In genomic region chr11:6417490-6417889, GRCm38 (mm10) we compare ENCODE assay signal across 9 mouse cellular contexts. TPM values are rescaled to one million over a fixed set of nuclear protein-coding genes. Genes with fewer than 3 reads are reported as not detected.
A peak's percentile ranks its signal among the peaks of the same experiment; 100 is the strongest.
DNase-seq lines count a peak whose midpoint lies in the region; ATAC-seq and TF ChIP-seq lines count a peak whose summit lies in the region.
"Had no signal": no experiment of that assay in that cellular context is flagged by ENCODE, and none has a peak within 500 bp of the region (broad histone marks: within the 10 kb centered on the region; RNA-seq: fewer than 3 reads in every experiment).

No protein-coding gene starts in this region.

- TF ChIP-seq CTCF in stomach, postnatal 0 days (IDR thresholded peaks at IDR 0.05; ENCODE audit: low read depth), result no peak

- ATAC-seq in megakaryocyte, adult 5-6 weeks (ENCODE audit: poor library complexity, severe bottlenecking), result no peak
- no peak for ATAC-seq in forebrain, embryonic 14.5 days
- ATAC-seq in liver, embryonic 11.5 days (replicated peaks; ENCODE audit: low FRiP score), result no peak
- no peak for ATAC-seq in stomach, postnatal 0 days (ENCODE audit: low FRiP score, low TSS enrichment)

- TF ChIP-seq EP300 in stomach, postnatal 0 days (optimal IDR thresholded peaks at IDR 0.05), result no peak

- peaks cover 43% of the 10 kb centered on the region for H3K36me3 ChIP-seq in megakaryocyte, embryonic 14.5 days (replicated peaks; ENCODE audit: low read length)
- peaks cover 39% of the 10 kb centered on the region for H3K36me3 ChIP-seq in forebrain, embryonic 14.5 days (ENCODE audit: control insufficient read depth, insufficient read depth, low read length)
- peaks cover 28% of the 10 kb centered on the region for H3K36me3 ChIP-seq in liver, embryonic 11.5 days (ENCODE audit: control insufficient read depth, insufficient read depth, low read length)
- H3K36me3 ChIP-seq in stomach, postnatal 0 days (ENCODE audit: control insufficient read depth, insufficient read depth, low read length), result peaks cover 18% of the 10 kb centered on the region

- no peak for DNase-seq in forebrain, embryonic 14.5 days (ENCODE audit: low spot score)
- no peak for DNase-seq in liver, embryonic 11.5 days (ENCODE audit: low spot score)
- no peak for DNase-seq in stomach, postnatal 0 days (ENCODE audit: low spot score)
- no peak for DNase-seq in embryo, embryonic 10 days (ENCODE audit: low spot score)
- DNase-seq in spleen, adult 18-20 months, result no peak
- DNase-seq: gastrocnemius, postnatal 14 days; thymus, adult 18-20 months had no signal

- H3K4me2 ChIP-seq in forebrain, embryonic 14.5 days (ENCODE audit: low read length), result peak overlapping the region; percentile 66
- H3K4me2 ChIP-seq in liver, embryonic 11.5 days, result peak overlapping the region; percentile 97
- peak overlapping the region; percentile 74 for H3K4me2 ChIP-seq in stomach, postnatal 0 days (replicated peaks; ENCODE audit: low read depth)

- peak overlapping the region; percentile 0; the same call in 1 of the 2 replicates for H3K9ac ChIP-seq in forebrain, embryonic 14.5 days (ENCODE audit: low read length)
- H3K9ac ChIP-seq in liver, embryonic 11.5 days (ENCODE audit: low read depth, low read length), result peak overlapping the region; percentile 99
- H3K9ac ChIP-seq in stomach, postnatal 0 days (ENCODE audit: low read length), result no peak overlapping the region

- no peaks in the 10 kb centered on the region for H3K27me3 ChIP-seq in megakaryocyte, embryonic 14.5 days (replicated peaks)
- H3K27me3 ChIP-seq in forebrain, embryonic 14.5 days (replicated peaks; ENCODE audit: control insufficient read depth, insufficient read depth, low read length), result no peaks in the 10 kb centered on the region
- H3K27me3 ChIP-seq in liver, embryonic 11.5 days (replicated peaks; ENCODE audit: control insufficient read depth, insufficient read depth, low read length), result no peaks in the 10 kb centered on the region
- no peaks in the 10 kb centered on the region for H3K27me3 ChIP-seq in stomach, postnatal 0 days (ENCODE audit: control insufficient read depth, insufficient read depth, low read length)

- H3K4me3 ChIP-seq in megakaryocyte, embryonic 14.5 days (replicated peaks), result peak overlapping the region; percentile 98
- peak overlapping the region; percentile 86 for H3K4me3 ChIP-seq in forebrain, embryonic 14.5 days (ENCODE audit: low read depth, low read length)
- peak overlapping the region; percentile 95 for H3K4me3 ChIP-seq in liver, embryonic 11.5 days (ENCODE audit: low read depth, low read length)
- peak overlapping the region; percentile 79 for H3K4me3 ChIP-seq in stomach, postnatal 0 days (ENCODE audit: low read depth, low read length)

- no peak overlapping the region for H3K27ac ChIP-seq in forebrain, embryonic 14.5 days (ENCODE audit: low read depth, low read length)
- peak overlapping the region; percentile 100 for H3K27ac ChIP-seq in liver, embryonic 11.5 days (ENCODE audit: low read depth, low read length)
- H3K27ac ChIP-seq in stomach, postnatal 0 days (replicated peaks), result no peak overlapping the region

- no peaks in the 10 kb centered on the region for H3K9me3 ChIP-seq in megakaryocyte, embryonic 14.5 days
- H3K9me3 ChIP-seq in forebrain, embryonic 14.5 days (replicated peaks; ENCODE audit: control insufficient read depth, low read length), result no peaks in the 10 kb centered on the region
- H3K9me3 ChIP-seq in liver, embryonic 11.5 days (ENCODE audit: control insufficient read depth, low read length), result peaks cover 5% of the 10 kb centered on the region; the same call in 1 of the 2 replicates
- no peaks in the 10 kb centered on the region for H3K9me3 ChIP-seq in stomach, postnatal 0 days (ENCODE audit: control insufficient read depth, low read length)

- peaks cover 39% of the 10 kb centered on the region for H3K4me1 ChIP-seq in megakaryocyte, embryonic 14.5 days
- peaks cover 15% of the 10 kb centered on the region for H3K4me1 ChIP-seq in forebrain, embryonic 14.5 days (ENCODE audit: control insufficient read depth, insufficient read depth, low read length)
- H3K4me1 ChIP-seq in liver, embryonic 11.5 days (replicated peaks; ENCODE audit: control insufficient read depth, insufficient read depth, low read length), result peaks cover 24% of the 10 kb centered on the region
- peaks cover 4% of the 10 kb centered on the region; the same call in 1 of the 2 replicates for H3K4me1 ChIP-seq in stomach, postnatal 0 days (replicated peaks; ENCODE audit: control insufficient read depth, insufficient read depth)

RNA-seq across cellular contexts. Expression of gene Ppia, which starts 2.2 kb away (rescaled TPM):
- polyA plus RNA-seq in megakaryocyte, embryonic 14.5 days (2012; ENCODE audit: insufficient read depth, low replicate concordance), result 18.2 and 172 TPM in 2 replicates
- total RNA-seq in megakaryocyte, adult 5-6 weeks (2015), result 3,541 and 3,784 TPM in 2 replicates
- total RNA-seq in megakaryocyte, adult 5-6 weeks (2017), result 1,457 and 1,607 TPM in 2 replicates
- polyA plus RNA-seq in forebrain, embryonic 14.5 days (2014; fragmentation: Nextera tagmentation; extraction: Ambion mirVana), result 4,105 and 4,592 TPM in 2 replicates
- polyA plus RNA-seq in liver, embryonic 11.5 days (2014; fragmentation: Nextera tagmentation; extraction: Ambion mirVana), result 5,363 and 5,401 TPM in 2 replicates
- 4,199 and 4,786 TPM in 2 replicates for polyA plus RNA-seq in stomach, postnatal 0 days (2015; fragmentation: Nextera tagmentation; extraction: Ambion mirVana)

RNA-seq across cellular contexts. Expression of gene H2afv, which starts 26.8 kb away (rescaled TPM):
- polyA plus RNA-seq in megakaryocyte, embryonic 14.5 days (2012; ENCODE audit: insufficient read depth, low replicate concordance), result 23.2 and 32.7 TPM in 2 replicates
- 235 and 240 TPM in 2 replicates for total RNA-seq in megakaryocyte, adult 5-6 weeks (2015)
- total RNA-seq in megakaryocyte, adult 5-6 weeks (2017), result 173 and 184 TPM in 2 replicates
- polyA plus RNA-seq in forebrain, embryonic 14.5 days (2014; fragmentation: Nextera tagmentation; extraction: Ambion mirVana), result 593 and 826 TPM in 2 replicates
- polyA plus RNA-seq in liver, embryonic 11.5 days (2014; fragmentation: Nextera tagmentation; extraction: Ambion mirVana), result 242 and 254 TPM in 2 replicates
- polyA plus RNA-seq in stomach, postnatal 0 days (2015; fragmentation: Nextera tagmentation; extraction: Ambion mirVana), result 187 and 198 TPM in 2 replicates

RNA-seq across cellular contexts. Expression of gene Zmiz2, which starts 28.6 kb away (rescaled TPM):
- 225 and 608 TPM in 2 replicates for polyA plus RNA-seq in megakaryocyte, embryonic 14.5 days (2012; ENCODE audit: insufficient read depth, low replicate concordance)
- total RNA-seq in megakaryocyte, adult 5-6 weeks (2015), result 37.8 and 39.0 TPM in 2 replicates
- total RNA-seq in megakaryocyte, adult 5-6 weeks (2017), result 7.9 and 12.6 TPM in 2 replicates
- polyA plus RNA-seq in forebrain, embryonic 14.5 days (2014; fragmentation: Nextera tagmentation; extraction: Ambion mirVana), result 28.6 and 32.6 TPM in 2 replicates
- 11.5 and 12.7 TPM in 2 replicates for polyA plus RNA-seq in liver, embryonic 11.5 days (2014; fragmentation: Nextera tagmentation; extraction: Ambion mirVana)
- polyA plus RNA-seq in stomach, postnatal 0 days (2015; fragmentation: Nextera tagmentation; extraction: Ambion mirVana), result 7.1 and 8.7 TPM in 2 replicates

RNA-seq across cellular contexts. Expression of gene Purb, which starts 58.2 kb away (rescaled TPM):
- 8.7 and 12.9 TPM in 2 replicates for polyA plus RNA-seq in megakaryocyte, embryonic 14.5 days (2012; ENCODE audit: insufficient read depth, low replicate concordance)
- total RNA-seq in megakaryocyte, adult 5-6 weeks (2015), result 54.1 and 63.5 TPM in 2 replicates
- total RNA-seq in megakaryocyte, adult 5-6 weeks (2017), result 43.7 and 56.3 TPM in 2 replicates
- 8.7 and 12.1 TPM in 2 replicates for polyA plus RNA-seq in forebrain, embryonic 14.5 days (2014; fragmentation: Nextera tagmentation; extraction: Ambion mirVana)
- 13.2 and 13.7 TPM in 2 replicates for polyA plus RNA-seq in liver, embryonic 11.5 days (2014; fragmentation: Nextera tagmentation; extraction: Ambion mirVana)
- polyA plus RNA-seq in stomach, postnatal 0 days (2015; fragmentation: Nextera tagmentation; extraction: Ambion mirVana), result 17.5 and 19.6 TPM in 2 replicates

Comparison
In these comparisons a context has a peak if more than half of its experiments do, and no peak if none do; other contexts are left out.
1. RNA of gene Ppia, which starts 2.2 kb away (polyA plus RNA-seq): 5,363 to 5,401 TPM in liver, embryonic 11.5 days, 4,199 to 4,786 TPM in stomach, postnatal 0 days and 4,105 to 4,592 TPM in forebrain, embryonic 14.5 days; 18.2 to 172 TPM in megakaryocyte, embryonic 14.5 days; every median in the first group is over 10 times any median in the second.
2. Peak in every context shown above with its lines, with median percentiles within 50 percentile points of each other: H3K4me3 ChIP-seq and H3K4me2 ChIP-seq.